Mouse (Mus musculus): ENCODE results near the gene Agap2. TPM values are rescaled to one million over a fixed set of nuclear protein-coding genes. Genes with fewer than 3 reads are reported as not detected.
A peak's percentile ranks its signal among the peaks of the same experiment; 100 is the strongest.

Agap2 gene
- polyA plus RNA-seq, 1 experiment from 2014 or later: 1.2 TPM

- peaks cover 9% of the 10 kb centered on the region; the same call in 1 of the 2 replicates for H3K4me1 ChIP-seq (replicated peaks; ENCODE audit: control insufficient read depth, insufficient read depth, low read length)
- WGBS: 81% methylated on average over 5 of the region's 5 CpGs
Observed at GRCm38 (mm10) chr10:127062503-127062902, 12.6 kb upstream of the Agap2 start.

GRCm38 (mm10) chr10:127063239-127063872 lies 11.7 kb upstream of the Agap2 start, which contains the start of gene Cdk4:
Cdk4 (plus strand) TSS chr10:127063534.
- Histone ChIP-seq H3K4me2 (replicated peaks; ENCODE audit: low read depth, low read length) (peak within 1 kb of the TSS; percentile 48), H3K27ac (ENCODE audit: low read depth, low read length) (peak within 1 kb of the TSS; percentile 82), H3K9me3 (ENCODE audit: control insufficient read depth, low read length) (no peaks in the 10 kb centered on the region), H3K36me3 (ENCODE audit: control insufficient read depth, insufficient read depth, low read length) (peaks cover 22% of the 10 kb centered on the region), H3K4me1 (replicated peaks; ENCODE audit: control insufficient read depth, insufficient read depth, low read length) (peaks cover 9% of the 10 kb centered on the region; the same call in 1 of the 2 replicates), H3K4me3 (ENCODE audit: low read depth, low read length) (peak within 1 kb of the TSS; percentile 81), H3K9ac (ENCODE audit: low read depth, low read length) (peak within 1 kb of the TSS; percentile 89), H3K27me3 (ENCODE audit: control insufficient read depth, insufficient read depth, low read length) (no peaks in the 10 kb centered on the region; the same call in 1 of the 2 replicates)
- ATAC-seq (ENCODE audit: low FRiP score) (peak; percentile 94), DNase-seq (ENCODE audit: low spot score) (peak; percentile 99)
- under 1% methylated on average over 46 of the region's 46 CpGs for WGBS

More at GRCm38 (mm10) chr10:127062503-127062902, 12.6 kb upstream of the Agap2 start:
- DNase-seq (ENCODE audit: low spot score) (no peak), ATAC-seq (ENCODE audit: low FRiP score) (no peak)
- Histone ChIP-seq H3K9me3 (ENCODE audit: control insufficient read depth, low read length) (no peaks in the 10 kb centered on the region), H3K9ac (ENCODE audit: low read depth, low read length) (no peak overlapping the region), H3K4me3 (ENCODE audit: low read depth, low read length) (no peak overlapping the region), H3K27ac (ENCODE audit: low read depth, low read length) (no peak overlapping the region), H3K4me2 (replicated peaks; ENCODE audit: low read depth, low read length) (no peak overlapping the region), H3K36me3 (ENCODE audit: control insufficient read depth, insufficient read depth, low read length) (peaks cover 21% of the 10 kb centered on the region), H3K27me3 (ENCODE audit: control insufficient read depth, insufficient read depth, low read length) (no peaks in the 10 kb centered on the region; the same call in 1 of the 2 replicates)

DNA sequence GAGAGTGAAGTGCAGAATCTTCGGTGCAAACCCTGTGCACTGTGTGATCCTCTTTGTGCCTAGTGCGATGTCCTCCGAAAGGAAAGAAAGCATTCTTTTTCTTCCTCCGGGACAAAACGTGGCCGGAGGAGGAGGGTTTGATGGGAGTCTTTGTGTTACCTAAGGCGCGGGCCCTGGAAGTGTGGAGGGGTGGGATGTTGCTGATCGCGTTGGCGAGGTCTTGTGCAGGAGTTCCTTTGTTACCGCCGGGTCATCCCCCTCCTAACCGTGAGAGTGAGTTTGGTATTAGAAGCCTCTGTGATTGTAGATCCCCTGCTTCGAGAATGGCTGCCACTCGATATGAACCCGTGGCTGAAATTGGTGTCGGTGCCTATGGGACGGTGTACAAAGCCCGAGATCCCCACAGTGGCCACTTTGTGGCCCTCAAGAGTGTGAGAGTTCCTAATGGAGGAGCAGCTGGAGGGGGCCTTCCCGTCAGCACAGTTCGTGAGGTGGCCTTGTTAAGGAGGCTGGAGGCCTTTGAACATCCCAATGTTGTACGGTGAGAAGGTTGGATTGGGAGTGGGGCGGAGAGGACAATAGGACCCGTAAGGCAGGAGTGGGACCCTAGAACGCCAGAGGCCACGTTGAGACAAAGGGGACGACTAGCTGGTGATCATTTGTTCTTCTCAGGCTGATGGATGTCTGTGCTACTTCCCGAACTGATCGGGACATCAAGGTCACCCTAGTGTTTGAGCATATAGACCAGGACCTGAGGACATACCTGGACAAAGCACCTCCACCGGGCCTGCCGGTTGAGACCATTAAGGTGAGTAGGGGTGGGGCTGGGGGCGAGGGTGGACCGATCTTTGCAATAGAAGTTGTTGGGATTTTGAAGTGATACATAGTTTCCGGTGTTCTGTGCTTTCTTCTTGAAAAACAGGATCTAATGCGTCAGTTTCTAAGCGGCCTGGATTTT lies 10.9 kb upstream of the Agap2 start:
- peak overlapping the region; percentile 48 for H3K4me2 ChIP-seq (replicated peaks; ENCODE audit: low read depth, low read length)
- H3K4me1 ChIP-seq (replicated peaks; ENCODE audit: control insufficient read depth, insufficient read depth, low read length): peaks cover 4% of the 10 kb centered on the region; the same call in 1 of the 2 replicates
- WGBS: 15% methylated on average over 37 of the region's 37 CpGs
- no peaks in the 10 kb centered on the region for H3K9me3 ChIP-seq (ENCODE audit: control insufficient read depth, low read length)
- ATAC-seq (ENCODE audit: low FRiP score): peak; percentile 20
- DNase-seq (ENCODE audit: low spot score): peak; percentile 68
- H3K27me3 ChIP-seq (ENCODE audit: control insufficient read depth, insufficient read depth, low read length): no peaks in the 10 kb centered on the region; the same call in 1 of the 2 replicates
- peak overlapping the region; percentile 89 for H3K9ac ChIP-seq (ENCODE audit: low read depth, low read length)
- H3K27ac ChIP-seq (ENCODE audit: low read depth, low read length): peak overlapping the region; percentile 82
- peak overlapping the region; percentile 81 for H3K4me3 ChIP-seq (ENCODE audit: low read depth, low read length)
- H3K36me3 ChIP-seq (ENCODE audit: control insufficient read depth, insufficient read depth, low read length): peaks cover 22% of the 10 kb centered on the region

DNA sequence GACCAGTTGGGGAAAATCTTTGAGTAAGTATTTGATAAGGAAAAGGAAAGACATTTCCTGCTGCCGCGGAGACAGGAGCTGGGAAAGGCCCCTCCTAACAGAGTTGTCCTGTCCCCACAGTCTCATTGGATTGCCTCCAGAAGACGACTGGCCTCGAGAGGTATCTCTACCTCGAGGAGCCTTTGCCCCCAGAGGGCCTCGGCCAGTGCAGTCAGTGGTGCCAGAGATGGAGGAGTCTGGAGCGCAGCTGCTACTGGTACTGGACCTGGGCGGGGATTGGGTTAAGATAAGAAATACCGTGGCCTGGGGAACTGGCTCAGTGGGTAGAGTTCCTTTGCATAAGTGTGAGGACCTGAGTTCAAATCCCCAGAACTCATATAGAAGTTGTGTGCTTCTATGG lies 9.1 kb upstream of the Agap2 start:
- H3K9ac ChIP-seq (ENCODE audit: low read depth, low read length): no peak overlapping the region
- DNase-seq (ENCODE audit: low spot score) (no peak), ATAC-seq (ENCODE audit: low FRiP score) (no peak)
- no peak overlapping the region for H3K4me3 ChIP-seq (ENCODE audit: low read depth, low read length)
- H3K9me3 ChIP-seq (ENCODE audit: control insufficient read depth, low read length): no peaks in the 10 kb centered on the region
- no peak overlapping the region for H3K27ac ChIP-seq (ENCODE audit: low read depth, low read length)
- H3K4me2 ChIP-seq (replicated peaks; ENCODE audit: low read depth, low read length): no peak overlapping the region
- H3K36me3 ChIP-seq (ENCODE audit: control insufficient read depth, insufficient read depth, low read length): peaks cover 22% of the 10 kb centered on the region
- peaks cover 4% of the 10 kb centered on the region; the same call in 1 of the 2 replicates for H3K4me1 ChIP-seq (replicated peaks; ENCODE audit: control insufficient read depth, insufficient read depth, low read length)
- no peaks in the 10 kb centered on the region for H3K27me3 ChIP-seq (ENCODE audit: control insufficient read depth, insufficient read depth, low read length)
- 92% methylated on average over 9 of the region's 9 CpGs for WGBS

GRCm38 (mm10) chr10:127066519-127067018 lies 8.5 kb upstream of the Agap2 start:
- no peak for ATAC-seq (ENCODE audit: low FRiP score)
- Histone ChIP-seq H3K4me3 (ENCODE audit: low read depth, low read length) (no peak overlapping the region), H3K4me2 (replicated peaks; ENCODE audit: low read depth, low read length) (no peak overlapping the region), H3K9ac (ENCODE audit: low read depth, low read length) (no peak overlapping the region), H3K27me3 (ENCODE audit: control insufficient read depth, insufficient read depth, low read length) (no peaks in the 10 kb centered on the region), H3K36me3 (ENCODE audit: control insufficient read depth, insufficient read depth, low read length) (peaks cover 22% of the 10 kb centered on the region), H3K4me1 (replicated peaks; ENCODE audit: control insufficient read depth, insufficient read depth, low read length) (peaks cover 4% of the 10 kb centered on the region; the same call in 1 of the 2 replicates), H3K27ac (ENCODE audit: low read depth, low read length) (peak overlapping the region; percentile 7; the same call in 1 of the 2 replicates), H3K9me3 (ENCODE audit: control insufficient read depth, low read length) (no peaks in the 10 kb centered on the region)
- 88% methylated on average over 14 of the region's 14 CpGs for WGBS
- no peak for DNase-seq (ENCODE audit: low spot score)

- H3K9ac ChIP-seq (ENCODE audit: low read depth, low read length): no peak overlapping the region; the same call in 1 of the 2 replicates
- no peaks in the 10 kb centered on the region for H3K27me3 ChIP-seq (ENCODE audit: control insufficient read depth, insufficient read depth, low read length)
- H3K4me3 ChIP-seq (ENCODE audit: low read depth, low read length): peak overlapping the region; percentile 53
- peaks cover 22% of the 10 kb centered on the region for H3K36me3 ChIP-seq (ENCODE audit: control insufficient read depth, insufficient read depth, low read length)
- H3K4me2 ChIP-seq (replicated peaks; ENCODE audit: low read depth, low read length): peak overlapping the region; percentile 91
- DNase-seq (ENCODE audit: low spot score) (no peak), ATAC-seq (ENCODE audit: low FRiP score) (no peak)
- WGBS: 83% methylated on average over 9 of the region's 9 CpGs
- H3K9me3 ChIP-seq (ENCODE audit: control insufficient read depth, low read length): no peaks in the 10 kb centered on the region
- H3K27ac ChIP-seq (ENCODE audit: low read depth, low read length): no peak overlapping the region
- H3K4me1 ChIP-seq (replicated peaks; ENCODE audit: control insufficient read depth, insufficient read depth, low read length): peaks cover 4% of the 10 kb centered on the region; the same call in 1 of the 2 replicates
Observed at GRCm38 (mm10) chr10:127068360-127069038, 6.6 kb upstream of the Agap2 start.

DNA sequence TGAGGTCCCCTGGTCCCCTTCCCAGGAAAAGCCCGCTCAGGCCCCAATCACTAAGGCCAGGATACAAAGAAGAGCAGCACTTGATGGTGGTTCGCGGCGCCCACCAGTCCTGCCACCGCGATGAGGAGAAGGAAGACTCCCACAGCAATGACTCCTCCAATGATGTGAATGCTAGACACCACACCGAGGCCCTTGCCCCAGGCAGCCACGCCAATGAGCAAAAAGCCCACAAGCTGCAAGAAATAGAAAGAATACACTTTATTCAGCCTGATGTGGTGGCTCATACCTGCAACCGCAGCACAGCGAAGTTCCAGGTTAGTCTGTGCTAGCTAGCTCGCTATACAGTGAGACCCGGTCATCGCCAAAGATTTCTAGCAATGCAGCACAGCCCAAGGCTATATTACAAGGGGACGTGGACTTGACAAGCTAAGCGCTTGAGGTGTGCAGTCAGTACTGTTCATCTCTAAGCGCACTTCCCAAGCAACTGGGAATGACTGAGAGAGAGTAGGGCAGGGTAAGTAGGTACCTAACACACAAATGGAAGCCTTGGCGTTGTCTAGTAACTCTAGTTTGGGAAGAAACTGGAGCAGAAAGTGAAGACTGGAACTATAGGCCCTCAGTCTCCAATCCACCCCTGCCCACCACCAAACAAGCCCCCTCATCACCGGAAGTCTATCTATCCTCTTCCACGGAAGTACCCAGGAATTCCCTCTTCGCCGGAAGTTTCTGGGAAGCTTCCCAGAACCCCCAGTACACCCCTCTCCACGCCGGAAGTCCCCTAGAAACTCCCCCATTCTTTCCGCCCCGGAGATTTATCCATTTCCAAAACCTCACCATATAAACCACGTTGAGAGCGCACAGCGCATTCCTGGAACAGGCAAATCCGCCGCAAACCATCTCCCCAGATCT lies 5.5 kb upstream of the Agap2 start:
- H3K27me3 ChIP-seq (ENCODE audit: control insufficient read depth, insufficient read depth, low read length): no peaks in the 10 kb centered on the region
- ATAC-seq (ENCODE audit: low FRiP score) (peak; percentile 82), DNase-seq (ENCODE audit: low spot score) (no peak)
- H3K9ac ChIP-seq (ENCODE audit: low read depth, low read length): peak overlapping the region; percentile 52
- H3K27ac ChIP-seq (ENCODE audit: low read depth, low read length): peak overlapping the region; percentile 79
- H3K36me3 ChIP-seq (ENCODE audit: control insufficient read depth, insufficient read depth, low read length): peaks cover 22% of the 10 kb centered on the region
- WGBS: 6% methylated on average over 30 of the region's 30 CpGs
- H3K4me1 ChIP-seq (replicated peaks; ENCODE audit: control insufficient read depth, insufficient read depth, low read length): peaks cover 4% of the 10 kb centered on the region; the same call in 1 of the 2 replicates
- no peaks in the 10 kb centered on the region for H3K9me3 ChIP-seq (ENCODE audit: control insufficient read depth, low read length)
- peak overlapping the region; percentile 53 for H3K4me3 ChIP-seq (ENCODE audit: low read depth, low read length)
- peak overlapping the region; percentile 91 for H3K4me2 ChIP-seq (replicated peaks; ENCODE audit: low read depth, low read length)

Measured in hindbrain, embryonic 11.5 days (tissue).